Mouse (Mus musculus): ENCODE measurements at regions not wholly inside any gene's neighbourhood (a gene's known extent, or its start where the extent isn't known, plus 50 kb on each side); places are given as distances from the start of the nearest gene placed in this dataset.

DNA sequence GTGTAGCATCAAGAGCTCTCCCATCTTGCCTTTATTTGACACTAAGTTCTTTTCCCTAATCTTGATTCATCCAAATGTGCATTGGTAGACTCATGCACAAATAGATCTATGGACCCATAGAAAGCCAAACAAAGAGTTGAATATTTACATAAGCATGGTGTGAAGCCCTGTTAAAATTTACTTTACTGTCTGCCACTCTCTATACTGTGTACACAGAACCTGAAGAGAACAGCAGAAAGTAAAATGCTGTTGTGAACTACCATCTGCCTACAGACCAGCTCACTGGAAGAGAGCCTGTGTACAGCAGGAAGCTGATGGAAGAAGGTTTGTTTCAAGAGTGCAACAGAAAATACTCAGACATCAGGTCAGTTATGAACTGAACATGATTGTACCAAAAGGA lies 1053.1 kb downstream of the Slitrk1 start:
- Histone ChIP-seq H3K27me3 (ENCODE audit: low read depth, poor library complexity, severe bottlenecking) (no peaks in the 10 kb centered on the region), H3K27ac (no peak overlapping the region), H3K36me3 (no peaks in the 10 kb centered on the region), H3K9me3 (replicated peaks) (no peaks in the 10 kb centered on the region), H3K4me3 (no peak overlapping the region), H3K4me1 (no peaks in the 10 kb centered on the region)
- no peak for DNase-seq (ENCODE audit: low spot score)

DNA sequence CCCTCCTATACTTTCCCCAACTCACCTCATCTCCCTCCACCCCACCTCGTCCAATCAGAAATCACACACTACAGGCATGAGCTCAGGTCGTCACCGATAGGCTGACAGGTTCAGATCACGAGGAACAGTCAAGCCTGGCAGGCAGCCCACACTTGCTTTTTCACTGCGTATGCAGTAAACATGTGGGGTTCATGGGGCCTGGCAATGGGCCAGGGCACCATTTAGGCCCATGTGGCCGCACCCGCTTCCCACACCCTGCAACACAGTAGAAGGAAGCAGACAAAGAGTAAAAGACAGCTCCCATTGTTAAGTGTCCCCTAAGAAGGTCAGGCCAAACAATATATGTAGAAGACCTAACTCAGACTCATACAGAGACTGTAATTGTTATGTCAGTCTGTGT lies 1064.3 kb downstream of the Slitrk1 start:
- Histone ChIP-seq H3K27ac (no peak overlapping the region), H3K4me1 (no peaks in the 10 kb centered on the region), H3K36me3 (no peaks in the 10 kb centered on the region), H3K9me3 (replicated peaks) (no peaks in the 10 kb centered on the region), H3K4me3 (no peak overlapping the region), H3K27me3 (ENCODE audit: low read depth, poor library complexity, severe bottlenecking) (no peaks in the 10 kb centered on the region)
- DNase-seq (ENCODE audit: low spot score) = no peak
- 88% methylated on average over 7 of the region's 7 CpGs for WGBS

DNA sequence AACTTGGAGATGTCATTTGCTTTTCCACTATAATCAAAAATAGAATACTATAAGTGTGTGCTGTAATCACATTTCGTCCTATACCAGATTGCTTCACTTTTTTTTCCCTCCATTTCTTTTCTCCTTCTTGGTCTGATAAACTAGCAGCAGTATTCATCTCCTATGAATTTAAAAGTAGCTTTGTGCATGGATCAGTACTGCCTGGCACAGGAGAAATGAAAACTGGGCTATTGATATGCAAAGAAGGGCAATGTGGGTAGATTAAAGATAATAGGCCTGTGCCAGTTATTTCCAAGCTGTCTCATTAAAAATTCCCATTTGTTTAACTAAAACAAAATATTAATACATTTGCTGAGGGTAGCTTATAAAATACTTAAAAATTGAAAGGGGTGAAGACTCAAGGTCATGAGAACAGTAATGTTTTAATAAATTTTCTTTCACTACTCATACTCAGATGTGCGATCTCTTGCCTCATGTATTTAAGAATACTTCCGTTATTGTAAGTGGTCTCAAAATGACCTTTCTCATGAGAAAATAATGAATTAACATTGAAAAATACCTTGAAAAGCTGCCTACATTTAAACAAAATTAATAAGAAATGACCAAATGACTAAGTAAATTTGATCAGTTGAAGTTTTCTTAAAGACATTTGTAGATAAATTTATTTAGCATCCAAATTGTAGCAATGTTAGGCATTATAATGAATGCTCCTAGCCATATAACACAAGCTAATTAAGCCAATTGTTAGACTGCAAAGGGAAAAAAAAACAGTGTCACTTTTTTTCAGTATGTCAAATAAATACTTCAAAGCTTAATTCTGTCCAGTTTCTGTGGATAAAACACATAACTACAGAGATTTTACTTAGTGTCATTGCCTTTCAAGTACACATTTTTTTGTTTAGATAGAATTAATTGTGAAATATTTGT lies 1068.4 kb downstream of the Slitrk1 start:
- no peak overlapping the region for H3K27ac ChIP-seq
- no peaks in the 10 kb centered on the region for H3K36me3 ChIP-seq
- H3K4me3 ChIP-seq = no peak overlapping the region
- no peak for DNase-seq (ENCODE audit: low spot score)
- H3K27me3 ChIP-seq (ENCODE audit: low read depth, poor library complexity, severe bottlenecking) = no peaks in the 10 kb centered on the region
- H3K9me3 ChIP-seq (replicated peaks) = no peaks in the 10 kb centered on the region
- WGBS = 94% methylated on average over 3 of the region's 3 CpGs
- H3K4me1 ChIP-seq = no peaks in the 10 kb centered on the region

DNA sequence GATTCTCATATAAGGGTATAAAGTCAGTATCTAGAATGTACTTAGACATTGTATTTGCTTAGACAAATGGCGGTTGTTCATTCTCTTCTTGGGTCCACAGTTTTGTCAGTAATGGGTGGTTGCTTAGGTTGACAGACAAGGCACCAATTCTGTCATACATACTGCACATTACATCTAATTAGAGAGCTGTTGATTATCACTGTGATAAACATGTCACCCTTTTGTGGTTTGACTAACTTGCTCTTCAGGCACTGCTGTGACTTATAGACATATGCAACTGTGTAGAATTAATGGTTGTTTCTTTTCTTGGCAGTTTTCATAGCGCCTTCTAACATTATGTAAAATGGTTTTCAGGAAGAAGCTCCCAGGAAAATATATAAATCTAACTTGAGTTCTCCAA lies 1069.4 kb downstream of the Slitrk1 start:
- no peaks in the 10 kb centered on the region for H3K36me3 ChIP-seq
- no peaks in the 10 kb centered on the region for H3K9me3 ChIP-seq (replicated peaks)
- H3K4me3 ChIP-seq = no peak overlapping the region
- no peak overlapping the region for H3K27ac ChIP-seq
- DNase-seq (ENCODE audit: low spot score) = no peak
- WGBS = 88% methylated on average over 2 of the region's 2 CpGs
- H3K27me3 ChIP-seq (ENCODE audit: low read depth, poor library complexity, severe bottlenecking) = no peaks in the 10 kb centered on the region
- H3K4me1 ChIP-seq = no peaks in the 10 kb centered on the region

DNA sequence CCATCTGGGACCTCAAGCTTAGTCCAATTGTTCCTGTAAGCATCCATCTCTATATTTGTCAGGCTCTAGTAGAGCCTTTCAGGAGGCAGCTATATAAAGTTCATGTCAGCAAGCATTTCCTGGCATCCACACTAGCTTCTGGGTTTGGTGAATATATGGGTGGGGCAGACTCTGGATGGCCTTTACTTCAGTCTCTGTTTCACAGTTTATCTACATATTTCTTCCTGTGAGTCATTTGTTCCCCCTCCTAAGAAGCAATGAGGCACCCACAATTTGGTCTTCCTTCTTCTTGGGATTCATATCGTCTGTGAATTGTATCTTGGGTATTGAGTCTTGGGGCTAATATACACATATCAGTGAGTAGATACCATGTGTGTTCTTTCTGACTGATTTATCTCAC lies 1081.0 kb downstream of the Slitrk1 start:
- Histone ChIP-seq H3K27ac (no peak overlapping the region), H3K27me3 (ENCODE audit: low read depth, poor library complexity, severe bottlenecking) (no peaks in the 10 kb centered on the region), H3K4me1 (no peaks in the 10 kb centered on the region), H3K9me3 (replicated peaks) (no peaks in the 10 kb centered on the region), H3K36me3 (no peaks in the 10 kb centered on the region), H3K4me3 (no peak overlapping the region)
- WGBS = 92% methylated on average over 1 of the region's 1 CpGs
- no peak for DNase-seq (ENCODE audit: low spot score)

DNA sequence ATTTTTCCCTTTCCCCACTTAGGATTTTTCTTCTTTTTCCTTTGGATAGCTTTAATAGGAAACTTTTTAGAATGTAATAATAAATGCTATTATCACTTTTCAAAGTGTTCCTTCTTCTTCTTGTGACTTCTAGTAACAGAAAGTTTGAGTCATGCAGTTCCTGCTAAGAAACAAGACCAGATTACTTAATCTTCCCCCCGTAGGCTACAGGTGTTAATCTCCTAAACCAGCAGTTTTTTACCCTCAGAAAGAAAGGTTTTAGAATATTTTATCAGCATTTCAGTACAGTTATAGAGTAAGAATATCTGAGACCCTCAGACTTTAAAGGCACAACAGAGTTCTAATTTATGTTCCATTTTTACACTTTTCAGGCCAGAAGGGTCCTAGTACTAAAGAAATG lies 1128.7 kb downstream of the Slitrk1 start:
- Histone ChIP-seq H3K27me3 (ENCODE audit: low read depth, poor library complexity, severe bottlenecking) (no peaks in the 10 kb centered on the region), H3K36me3 (no peaks in the 10 kb centered on the region), H3K27ac (no peak overlapping the region), H3K4me1 (no peaks in the 10 kb centered on the region), H3K4me3 (no peak overlapping the region), H3K9me3 (replicated peaks) (no peaks in the 10 kb centered on the region)
- no peak for DNase-seq (ENCODE audit: low spot score)
- 67% methylated on average over 1 of the region's 1 CpGs for WGBS
